Mouse (Mus musculus) liver, adult 2 months (tissue): ENCODE results near the gene Cavin1.

Source experiments
- CTCF ChIP-seq: fragments of 200-500 bp; IDR thresholded peaks from 2 replicates; pipeline ENCODE4 v1.5.1; 2011; ENCODE audit warnings: low read depth, low read length, control low read depth
- POLR2A ChIP-seq: fragments of 200-500 bp; IDR thresholded peaks from 2 replicates; pipeline ENCODE4 v1.6.1; 2011; ENCODE audit warnings: low read length, control low read depth; ENCODE audit not compliant: insufficient read depth; ENCODE audit errors: extremely low read depth

GRCm38 (mm10) chr11:100957915-100958469 is 12.7 kb downstream of the Cavin1 start:
- no peak for TF ChIP-seq CTCF
- no peak for TF ChIP-seq POLR2A
